Mouse (Mus musculus): ENCODE results near the gene Pctp. TPM values are rescaled to one million over a fixed set of nuclear protein-coding genes. Genes with fewer than 3 reads are reported as not detected.

Gene Pctp
- polyA plus RNA-seq, 1 experiment from 2014 or later = 13.9 TPM

GRCm38 (mm10) chr11:90033442-90033841 lies 30.7 kb upstream of the Pctp start:
- Histone ChIP-seq H3K4me1 (replicated peaks; ENCODE audit: control insufficient read depth, insufficient read depth, low read length) (no peaks in the 10 kb centered on the region), H3K27me3 (replicated peaks; ENCODE audit: control insufficient read depth, insufficient read depth, low read length) (peaks cover 21% of the 10 kb centered on the region), H3K9me3 (ENCODE audit: control insufficient read depth, low read length) (no peaks in the 10 kb centered on the region), H3K9ac (ENCODE audit: low read depth, low read length) (no peak overlapping the region), H3K36me3 (ENCODE audit: control insufficient read depth, insufficient read depth, low read length) (no peaks in the 10 kb centered on the region), H3K4me3 (ENCODE audit: low read depth, low read length) (no peak overlapping the region), H3K4me2 (no peak overlapping the region), H3K27ac (ENCODE audit: low read depth, low read length) (no peak overlapping the region)
- 45% methylated on average over 5 of the region's 5 CpGs for WGBS
- no peak for DNase-seq (ENCODE audit: low spot score)
- no peak for ATAC-seq (replicated peaks; ENCODE audit: low FRiP score)

GRCm38 (mm10) chr11:90032807-90033206 lies 30.1 kb upstream of the Pctp start:
- Histone ChIP-seq H3K4me3 (ENCODE audit: low read depth, low read length) (no peak overlapping the region), H3K4me2 (no peak overlapping the region), H3K4me1 (replicated peaks; ENCODE audit: control insufficient read depth, insufficient read depth, low read length) (no peaks in the 10 kb centered on the region), H3K27ac (ENCODE audit: low read depth, low read length) (no peak overlapping the region), H3K36me3 (ENCODE audit: control insufficient read depth, insufficient read depth, low read length) (no peaks in the 10 kb centered on the region), H3K9me3 (ENCODE audit: control insufficient read depth, low read length) (no peaks in the 10 kb centered on the region), H3K27me3 (replicated peaks; ENCODE audit: control insufficient read depth, insufficient read depth, low read length) (peaks cover 21% of the 10 kb centered on the region), H3K9ac (ENCODE audit: low read depth, low read length) (no peak overlapping the region)
- ATAC-seq (replicated peaks; ENCODE audit: low FRiP score) (no peak), DNase-seq (ENCODE audit: low spot score) (no peak)
- WGBS = 14% methylated on average over 8 of the region's 8 CpGs

- WGBS = 30% methylated on average over 7 of the region's 7 CpGs
- no peak for ATAC-seq (replicated peaks; ENCODE audit: low FRiP score)
These were observed 28.4 kb upstream of the Pctp start for GRCm38 (mm10) chr11:90031076-90031475.

GRCm38 (mm10) chr11:90030557-90030956 lies 27.9 kb upstream of the Pctp start:
- ATAC-seq (replicated peaks; ENCODE audit: low FRiP score) (no peak), DNase-seq (ENCODE audit: low spot score) (peak; percentile 40)
- WGBS = 1% methylated on average over 15 of the region's 15 CpGs
- Histone ChIP-seq H3K4me1 (replicated peaks; ENCODE audit: control insufficient read depth, insufficient read depth, low read length) (no peaks in the 10 kb centered on the region), H3K27ac (ENCODE audit: low read depth, low read length) (no peak overlapping the region), H3K27me3 (replicated peaks; ENCODE audit: control insufficient read depth, insufficient read depth, low read length) (peaks cover 21% of the 10 kb centered on the region), H3K9ac (ENCODE audit: low read depth, low read length) (no peak overlapping the region), H3K36me3 (ENCODE audit: control insufficient read depth, insufficient read depth, low read length) (no peaks in the 10 kb centered on the region), H3K9me3 (ENCODE audit: control insufficient read depth, low read length) (no peaks in the 10 kb centered on the region), H3K4me2 (peak overlapping the region; percentile 50), H3K4me3 (ENCODE audit: low read depth, low read length) (peak overlapping the region; percentile 30; the same call in 1 of the 2 replicates)

More at GRCm38 (mm10) chr11:90031076-90031475, 28.4 kb upstream of the Pctp start:
- Histone ChIP-seq H3K4me1 (replicated peaks; ENCODE audit: control insufficient read depth, insufficient read depth, low read length) (no peaks in the 10 kb centered on the region), H3K4me3 (ENCODE audit: low read depth, low read length) (0 out of 2 replicates have a peak overlapping the region, but pooled peaks have one; percentile 30), H3K36me3 (ENCODE audit: control insufficient read depth, insufficient read depth, low read length) (no peaks in the 10 kb centered on the region), H3K27me3 (replicated peaks; ENCODE audit: control insufficient read depth, insufficient read depth, low read length) (peaks cover 21% of the 10 kb centered on the region), H3K9ac (ENCODE audit: low read depth, low read length) (no peak overlapping the region), H3K9me3 (ENCODE audit: control insufficient read depth, low read length) (no peaks in the 10 kb centered on the region), H3K27ac (ENCODE audit: low read depth, low read length) (no peak overlapping the region), H3K4me2 (peak overlapping the region; percentile 50)
- no peak for DNase-seq (ENCODE audit: low spot score)

- Histone ChIP-seq H3K27me3 (replicated peaks; ENCODE audit: control insufficient read depth, insufficient read depth, low read length) (peaks cover 21% of the 10 kb centered on the region), H3K36me3 (ENCODE audit: control insufficient read depth, insufficient read depth, low read length) (no peaks in the 10 kb centered on the region), H3K27ac (ENCODE audit: low read depth, low read length) (no peak within 1 kb of the TSS), H3K9ac (ENCODE audit: low read depth, low read length) (no peak within 1 kb of the TSS), H3K4me3 (ENCODE audit: low read depth, low read length) (peak within 1 kb of the TSS; percentile 30; the same call in 1 of the 2 replicates), H3K4me2 (peak within 1 kb of the TSS; percentile 50), H3K4me1 (replicated peaks; ENCODE audit: control insufficient read depth, insufficient read depth, low read length) (no peaks in the 10 kb centered on the region), H3K9me3 (ENCODE audit: control insufficient read depth, low read length) (no peaks in the 10 kb centered on the region)
- 35% methylated on average over 13 of the region's 13 CpGs for WGBS
- DNase-seq (ENCODE audit: low spot score) = no peak
- ATAC-seq (replicated peaks; ENCODE audit: low FRiP score) = no peak
These were observed 27.2 kb upstream of the Pctp start, which contains the start of gene Tmem100 for GRCm38 (mm10) chr11:90029841-90030398. Tmem100 (plus strand) TSS chr11:90030348.

- H3K27ac ChIP-seq (ENCODE audit: low read depth, low read length) = no peak overlapping the region
- DNase-seq (ENCODE audit: low spot score) (no peak), ATAC-seq (replicated peaks; ENCODE audit: low FRiP score) (no peak)
- 42% methylated on average over 10 of the region's 10 CpGs for WGBS
- peaks cover 18% of the 10 kb centered on the region for H3K27me3 ChIP-seq (replicated peaks; ENCODE audit: control insufficient read depth, insufficient read depth, low read length)
- H3K4me1 ChIP-seq (replicated peaks; ENCODE audit: control insufficient read depth, insufficient read depth, low read length) = no peaks in the 10 kb centered on the region
- H3K4me3 ChIP-seq (ENCODE audit: low read depth, low read length) = no peak overlapping the region
- 0 out of 2 replicates have a peak overlapping the region, but pooled peaks have one; percentile 16 for H3K4me2 ChIP-seq
- H3K9me3 ChIP-seq (ENCODE audit: control insufficient read depth, low read length) = no peaks in the 10 kb centered on the region
- no peaks in the 10 kb centered on the region for H3K36me3 ChIP-seq (ENCODE audit: control insufficient read depth, insufficient read depth, low read length)
- no peak overlapping the region for H3K9ac ChIP-seq (ENCODE audit: low read depth, low read length)
These were observed 26.7 kb upstream of the Pctp start for GRCm38 (mm10) chr11:90029354-90029753.

GRCm38 (mm10) chr11:90028746-90029145 lies 26.1 kb upstream of the Pctp start:
- no peak overlapping the region for H3K4me2 ChIP-seq
- no peaks in the 10 kb centered on the region for H3K36me3 ChIP-seq (ENCODE audit: control insufficient read depth, insufficient read depth, low read length)
- no peak for ATAC-seq (replicated peaks; ENCODE audit: low FRiP score)
- no peaks in the 10 kb centered on the region for H3K4me1 ChIP-seq (replicated peaks; ENCODE audit: control insufficient read depth, insufficient read depth, low read length)
- peaks cover 18% of the 10 kb centered on the region for H3K27me3 ChIP-seq (replicated peaks; ENCODE audit: control insufficient read depth, insufficient read depth, low read length)
- 89% methylated on average over 8 of the region's 8 CpGs for WGBS
- H3K27ac ChIP-seq (ENCODE audit: low read depth, low read length) = no peak overlapping the region
- no peak overlapping the region for H3K4me3 ChIP-seq (ENCODE audit: low read depth, low read length)
- H3K9ac ChIP-seq (ENCODE audit: low read depth, low read length) = no peak overlapping the region
- H3K9me3 ChIP-seq (ENCODE audit: control insufficient read depth, low read length) = no peaks in the 10 kb centered on the region
- DNase-seq (ENCODE audit: low spot score) = no peak

- ATAC-seq (replicated peaks; ENCODE audit: low FRiP score) = no peak
- H3K4me1 ChIP-seq (replicated peaks; ENCODE audit: control insufficient read depth, insufficient read depth, low read length) = no peaks in the 10 kb centered on the region
- H3K4me2 ChIP-seq = no peak overlapping the region
- peaks cover 14% of the 10 kb centered on the region for H3K27me3 ChIP-seq (replicated peaks; ENCODE audit: control insufficient read depth, insufficient read depth, low read length)
- no peak for DNase-seq (ENCODE audit: low spot score)
- 71% methylated on average over 7 of the region's 7 CpGs for WGBS
- H3K36me3 ChIP-seq (ENCODE audit: control insufficient read depth, insufficient read depth, low read length) = no peaks in the 10 kb centered on the region
- H3K9me3 ChIP-seq (ENCODE audit: control insufficient read depth, low read length) = no peaks in the 10 kb centered on the region
- H3K9ac ChIP-seq (ENCODE audit: low read depth, low read length) = no peak overlapping the region
- no peak overlapping the region for H3K27ac ChIP-seq (ENCODE audit: low read depth, low read length)
- no peak overlapping the region for H3K4me3 ChIP-seq (ENCODE audit: low read depth, low read length)
These were observed 24.5 kb upstream of the Pctp start for GRCm38 (mm10) chr11:90027216-90027615.

- 87% methylated on average over 5 of the region's 5 CpGs for WGBS
- H3K27me3 ChIP-seq (replicated peaks; ENCODE audit: control insufficient read depth, insufficient read depth, low read length) = peaks cover 10% of the 10 kb centered on the region
- no peak overlapping the region for H3K4me2 ChIP-seq
- no peaks in the 10 kb centered on the region for H3K4me1 ChIP-seq (replicated peaks; ENCODE audit: control insufficient read depth, insufficient read depth, low read length)
- H3K36me3 ChIP-seq (ENCODE audit: control insufficient read depth, insufficient read depth, low read length) = no peaks in the 10 kb centered on the region
- DNase-seq (ENCODE audit: low spot score) = no peak
- H3K9ac ChIP-seq (ENCODE audit: low read depth, low read length) = no peak overlapping the region
- no peak overlapping the region for H3K4me3 ChIP-seq (ENCODE audit: low read depth, low read length)
- no peaks in the 10 kb centered on the region for H3K9me3 ChIP-seq (ENCODE audit: control insufficient read depth, low read length)
- no peak for ATAC-seq (replicated peaks; ENCODE audit: low FRiP score)
- H3K27ac ChIP-seq (ENCODE audit: low read depth, low read length) = no peak overlapping the region
These were observed 24.1 kb upstream of the Pctp start for GRCm38 (mm10) chr11:90026802-90027174.

All from liver, embryonic 11.5 days (tissue).